Mouse (Mus musculus): ENCODE measurements around the gene Fnip2. TPM values are rescaled to one million over a fixed set of nuclear protein-coding genes. Genes with fewer than 3 reads are reported as not detected.

Fnip2 gene
- polyA plus RNA-seq, 1 experiment from 2014 or later, result 5.7 TPM

DNA sequence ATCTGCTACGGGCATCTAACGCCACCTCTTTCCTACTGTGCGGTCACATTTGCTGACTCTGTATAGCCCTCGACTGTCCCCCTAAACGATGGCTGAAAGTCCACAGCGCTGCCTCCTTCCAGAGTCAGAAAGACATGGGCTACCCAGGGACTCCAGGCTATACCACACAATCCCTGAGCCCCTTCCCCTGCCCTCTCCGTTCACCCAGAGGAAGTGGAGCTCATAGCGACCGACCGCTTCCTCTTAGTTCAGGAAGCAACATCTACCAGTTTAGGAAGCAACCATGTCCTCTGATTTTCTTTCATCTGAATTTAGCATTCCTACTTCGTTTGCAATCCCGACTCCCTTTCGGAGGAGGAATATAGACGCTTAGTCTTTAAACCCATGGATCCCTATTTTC lies 148.7 kb downstream of the Fnip2 start:
- Histone ChIP-seq H3K36me3 (ENCODE audit: control insufficient read depth, insufficient read depth) (no peaks in the 10 kb centered on the region), H3K4me1 (replicated peaks; ENCODE audit: control insufficient read depth, insufficient read depth, low read length) (peaks cover 14% of the 10 kb centered on the region), H3K27me3 (replicated peaks; ENCODE audit: control insufficient read depth, insufficient read depth, low read length) (no peaks in the 10 kb centered on the region), H3K9me3 (ENCODE audit: control insufficient read depth, low read length) (no peaks in the 10 kb centered on the region), H3K9ac (replicated peaks; ENCODE audit: low read depth, low read length) (no peak overlapping the region), H3K27ac (ENCODE audit: low read length) (no peak overlapping the region), H3K4me2 (ENCODE audit: low read length) (no peak overlapping the region), H3K4me3 (replicated peaks; ENCODE audit: low read length) (no peak overlapping the region)
- WGBS, result 87% methylated on average over 14 of the region's 14 CpGs
- no peak for ATAC-seq

DNA sequence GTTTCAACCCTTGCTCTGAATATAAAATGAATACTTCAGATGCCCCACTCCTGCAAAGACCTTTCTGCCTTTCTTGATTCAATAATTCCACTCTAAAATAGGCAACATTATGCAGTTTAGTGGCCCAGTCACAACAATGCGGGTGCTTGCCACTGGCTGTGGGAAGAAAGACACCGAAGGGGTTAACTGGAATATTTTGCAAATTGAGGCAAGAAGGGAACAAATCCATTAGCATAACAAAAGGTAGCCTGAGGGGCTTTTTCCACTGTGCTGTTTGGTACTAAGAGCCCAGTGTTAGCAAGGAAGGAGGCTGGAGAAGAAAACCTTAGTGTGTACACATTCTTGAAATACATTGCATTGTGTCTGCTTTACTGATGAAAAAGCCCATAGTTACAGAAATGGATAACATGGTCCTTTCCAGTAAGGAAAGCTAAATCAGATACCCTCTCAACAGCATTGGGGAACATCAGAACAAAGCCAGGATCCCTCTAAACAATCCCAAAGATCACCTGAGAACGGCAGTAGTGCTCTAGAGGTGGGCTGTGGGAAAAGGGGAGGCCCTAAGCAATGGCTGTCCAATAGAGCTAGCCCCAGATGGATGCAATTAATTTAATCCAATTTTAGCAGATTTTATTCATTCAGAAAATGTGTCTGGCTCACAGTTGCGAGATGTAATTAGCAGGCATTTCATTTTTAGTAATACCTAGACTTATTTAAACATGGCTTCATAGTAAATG lies 150.5 kb downstream of the Fnip2 start:
- Histone ChIP-seq H3K36me3 (ENCODE audit: control insufficient read depth, insufficient read depth) (no peaks in the 10 kb centered on the region), H3K9me3 (ENCODE audit: control insufficient read depth, low read length) (no peaks in the 10 kb centered on the region), H3K27me3 (replicated peaks; ENCODE audit: control insufficient read depth, insufficient read depth, low read length) (no peaks in the 10 kb centered on the region), H3K4me3 (replicated peaks; ENCODE audit: low read length) (no peak overlapping the region), H3K4me1 (replicated peaks; ENCODE audit: control insufficient read depth, insufficient read depth, low read length) (peaks cover 14% of the 10 kb centered on the region), H3K9ac (replicated peaks; ENCODE audit: low read depth, low read length) (no peak overlapping the region), H3K4me2 (ENCODE audit: low read length) (peak overlapping the region; percentile 24), H3K27ac (ENCODE audit: low read length) (peak overlapping the region; percentile 78)
- peak; percentile 92 for ATAC-seq
- WGBS, result 6% methylated on average over 4 of the region's 4 CpGs

DNA sequence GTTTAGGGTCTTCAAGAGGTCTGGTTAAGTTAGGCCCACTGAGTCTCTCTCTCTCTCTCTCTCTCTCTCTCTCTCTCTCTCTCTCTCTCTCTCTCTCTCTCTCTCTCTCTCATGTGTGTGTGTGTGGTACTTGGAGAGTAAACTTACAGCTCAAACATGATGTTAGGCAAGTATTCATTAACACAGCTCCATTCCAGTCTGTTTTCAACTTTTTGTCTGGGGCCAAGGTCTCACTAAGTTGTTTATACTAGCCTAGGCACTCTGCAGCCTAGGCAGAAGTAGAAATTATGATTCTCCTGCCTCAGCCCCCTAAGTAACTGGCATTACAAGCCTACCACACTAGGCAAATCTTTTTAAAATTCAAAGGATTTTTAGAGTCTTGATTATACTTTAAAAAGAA lies 151.7 kb downstream of the Fnip2 start:
- Histone ChIP-seq H3K27ac (ENCODE audit: low read length) (peak overlapping the region; percentile 54; the same call in 1 of the 2 replicates), H3K36me3 (ENCODE audit: control insufficient read depth, insufficient read depth) (no peaks in the 10 kb centered on the region), H3K4me1 (replicated peaks; ENCODE audit: control insufficient read depth, insufficient read depth, low read length) (peaks cover 16% of the 10 kb centered on the region), H3K27me3 (replicated peaks; ENCODE audit: control insufficient read depth, insufficient read depth, low read length) (no peaks in the 10 kb centered on the region), H3K9me3 (ENCODE audit: control insufficient read depth, low read length) (no peaks in the 10 kb centered on the region), H3K9ac (replicated peaks; ENCODE audit: low read depth, low read length) (no peak overlapping the region), H3K4me3 (replicated peaks; ENCODE audit: low read length) (no peak overlapping the region), H3K4me2 (ENCODE audit: low read length) (no peak overlapping the region)
- no peak for ATAC-seq

DNA sequence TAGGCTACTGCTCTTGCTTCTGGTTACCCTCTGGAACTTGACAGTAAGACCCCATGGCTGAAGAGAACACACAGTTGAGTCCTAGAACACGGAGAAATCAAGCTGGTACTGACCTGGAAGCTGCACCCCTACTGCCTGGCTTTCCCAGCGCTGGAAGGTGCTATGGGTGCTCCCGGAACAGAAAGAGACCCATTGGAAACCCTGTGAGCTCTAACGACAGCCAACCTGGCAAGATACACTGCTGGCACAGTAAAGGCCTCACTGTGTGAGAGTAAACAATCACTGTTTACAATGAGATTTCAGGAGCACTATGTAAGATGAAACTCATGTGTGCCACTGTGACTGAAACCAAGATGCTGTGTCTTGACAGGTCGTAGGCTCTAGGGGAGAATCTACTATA lies 152.5 kb downstream of the Fnip2 start:
- H3K36me3 ChIP-seq (ENCODE audit: control insufficient read depth, insufficient read depth), result no peaks in the 10 kb centered on the region
- 75% methylated on average over 5 of the region's 5 CpGs for WGBS
- no peak overlapping the region for H3K4me2 ChIP-seq (ENCODE audit: low read length)
- no peak overlapping the region for H3K9ac ChIP-seq (replicated peaks; ENCODE audit: low read depth, low read length)
- H3K4me3 ChIP-seq (replicated peaks; ENCODE audit: low read length), result no peak overlapping the region
- no peak overlapping the region for H3K27ac ChIP-seq (ENCODE audit: low read length)
- peaks cover 16% of the 10 kb centered on the region for H3K4me1 ChIP-seq (replicated peaks; ENCODE audit: control insufficient read depth, insufficient read depth, low read length)
- no peaks in the 10 kb centered on the region for H3K9me3 ChIP-seq (ENCODE audit: control insufficient read depth, low read length)
- no peak for ATAC-seq
- H3K27me3 ChIP-seq (replicated peaks; ENCODE audit: control insufficient read depth, insufficient read depth, low read length), result no peaks in the 10 kb centered on the region

DNA sequence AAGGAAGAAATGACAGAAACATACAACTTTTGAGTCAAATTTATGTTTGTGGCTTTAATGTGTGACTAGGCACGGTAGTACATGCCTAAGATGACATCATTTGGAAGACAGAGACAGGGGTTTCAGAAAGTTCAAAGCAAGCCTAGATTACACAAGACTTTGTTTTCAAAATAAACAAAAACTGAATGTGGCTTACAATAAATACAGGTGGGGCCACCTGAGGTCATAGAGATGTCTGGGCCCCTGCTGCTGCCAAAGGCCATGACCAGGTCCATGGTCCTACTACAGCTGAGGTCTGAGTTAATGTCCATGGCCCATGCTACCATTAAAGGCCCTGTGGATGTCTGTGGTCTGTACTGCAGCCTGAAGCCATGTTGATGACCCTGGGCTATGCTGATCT lies 154.1 kb downstream of the Fnip2 start:
- Histone ChIP-seq H3K27ac (ENCODE audit: low read length) (no peak overlapping the region), H3K4me2 (ENCODE audit: low read length) (no peak overlapping the region), H3K36me3 (ENCODE audit: control insufficient read depth, insufficient read depth) (no peaks in the 10 kb centered on the region), H3K9ac (replicated peaks; ENCODE audit: low read depth, low read length) (no peak overlapping the region), H3K4me1 (replicated peaks; ENCODE audit: control insufficient read depth, insufficient read depth, low read length) (peaks cover 16% of the 10 kb centered on the region), H3K4me3 (replicated peaks; ENCODE audit: low read length) (no peak overlapping the region), H3K9me3 (ENCODE audit: control insufficient read depth, low read length) (no peaks in the 10 kb centered on the region), H3K27me3 (replicated peaks; ENCODE audit: control insufficient read depth, insufficient read depth, low read length) (no peaks in the 10 kb centered on the region)
- no peak for ATAC-seq
- 83% methylated on average over 1 of the region's 1 CpGs for WGBS

DNA sequence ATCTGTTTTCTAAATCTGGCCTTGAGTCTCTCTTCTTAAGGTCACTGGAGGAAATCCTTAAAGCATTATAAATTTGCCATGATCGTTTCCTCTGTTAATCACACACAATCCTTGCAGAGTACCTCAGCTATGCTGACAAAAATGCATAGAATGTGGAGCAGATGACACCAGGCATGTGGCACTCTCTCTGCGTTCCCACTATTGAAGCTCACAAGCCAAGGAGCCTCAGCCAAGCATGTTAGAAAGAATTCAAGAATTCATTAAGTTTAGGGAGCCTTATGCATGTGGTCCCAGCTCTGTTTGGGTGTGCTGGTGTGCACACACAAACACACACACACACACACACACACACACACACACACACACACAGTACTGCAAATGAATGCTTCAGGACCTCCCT lies 155.9 kb downstream of the Fnip2 start:
- 48% methylated on average over 2 of the region's 2 CpGs for WGBS
- no peaks in the 10 kb centered on the region for H3K9me3 ChIP-seq (ENCODE audit: control insufficient read depth, low read length)
- peak; percentile 27; the same call in 1 of the 2 replicates for ATAC-seq
- no peaks in the 10 kb centered on the region for H3K36me3 ChIP-seq (ENCODE audit: control insufficient read depth, insufficient read depth)
- H3K27ac ChIP-seq (ENCODE audit: low read length), result no peak overlapping the region
- H3K4me3 ChIP-seq (replicated peaks; ENCODE audit: low read length), result no peak overlapping the region
- no peak overlapping the region for H3K9ac ChIP-seq (replicated peaks; ENCODE audit: low read depth, low read length)
- H3K4me1 ChIP-seq (replicated peaks; ENCODE audit: control insufficient read depth, insufficient read depth, low read length), result peaks cover 6% of the 10 kb centered on the region
- H3K4me2 ChIP-seq (ENCODE audit: low read length), result no peak overlapping the region
- no peaks in the 10 kb centered on the region for H3K27me3 ChIP-seq (replicated peaks; ENCODE audit: control insufficient read depth, insufficient read depth, low read length)

DNA sequence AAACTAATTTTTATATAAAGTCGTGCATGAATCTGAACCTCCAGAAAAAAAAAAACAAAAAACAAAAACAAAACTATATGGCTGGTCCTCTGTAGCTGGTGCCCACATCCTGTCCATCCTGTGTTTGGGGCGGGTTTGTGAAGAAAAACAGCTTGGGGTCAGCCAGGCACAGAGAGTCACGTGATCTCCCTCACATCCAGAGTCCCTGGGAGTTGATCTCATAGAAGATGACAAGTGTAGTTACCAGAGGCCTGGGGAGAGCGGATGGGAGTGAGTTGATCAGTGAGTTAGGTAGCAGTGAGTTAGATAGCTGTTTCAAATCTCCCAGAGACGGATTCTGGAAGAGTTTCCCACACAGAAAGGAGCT lies 157.0 kb downstream of the Fnip2 start:
- Histone ChIP-seq H3K4me2 (ENCODE audit: low read length) (no peak overlapping the region), H3K9me3 (ENCODE audit: control insufficient read depth, low read length) (no peaks in the 10 kb centered on the region), H3K27ac (ENCODE audit: low read length) (no peak overlapping the region), H3K4me1 (replicated peaks; ENCODE audit: control insufficient read depth, insufficient read depth, low read length) (peaks cover 2% of the 10 kb centered on the region; the same call in 1 of the 2 replicates), H3K36me3 (ENCODE audit: control insufficient read depth, insufficient read depth) (no peaks in the 10 kb centered on the region), H3K4me3 (replicated peaks; ENCODE audit: low read length) (no peak overlapping the region), H3K27me3 (replicated peaks; ENCODE audit: control insufficient read depth, insufficient read depth, low read length) (no peaks in the 10 kb centered on the region), H3K9ac (replicated peaks; ENCODE audit: low read depth, low read length) (no peak overlapping the region)
- WGBS, result 39% methylated on average over 5 of the region's 5 CpGs
- ATAC-seq, result no peak

DNA sequence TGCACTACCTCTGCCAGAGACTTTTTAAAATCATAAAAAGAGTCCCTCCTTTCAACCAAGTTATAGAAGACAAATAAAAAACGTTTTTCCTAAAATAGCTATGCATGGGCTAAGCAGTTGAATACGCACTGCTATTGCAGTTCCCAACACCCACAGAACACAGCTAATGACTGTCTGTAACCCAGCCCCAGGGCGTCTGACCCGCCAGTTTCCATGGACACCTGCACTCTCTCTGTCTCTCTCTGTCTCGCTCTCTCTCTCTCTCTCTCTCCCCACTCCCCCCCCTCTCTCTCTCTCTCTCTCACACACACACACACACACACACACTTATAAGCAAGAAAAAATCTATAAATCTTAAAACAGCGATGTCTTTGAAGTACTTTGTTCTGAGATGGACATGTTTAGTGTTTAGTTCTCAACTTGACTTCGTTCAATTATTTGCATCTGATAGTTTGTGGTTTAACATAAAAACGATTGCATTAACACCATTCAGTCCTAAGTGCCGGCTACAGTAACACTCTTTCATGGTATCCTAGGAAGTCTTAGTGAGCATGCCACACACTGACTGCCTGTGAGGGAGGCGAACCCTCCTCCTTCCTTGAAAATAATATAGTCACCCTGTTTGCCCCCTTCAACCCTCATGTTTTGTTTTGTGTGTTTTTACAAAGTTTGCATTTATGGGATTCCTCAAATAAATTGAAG lies 157.5 kb downstream of the Fnip2 start:
- Histone ChIP-seq H3K27me3 (replicated peaks; ENCODE audit: control insufficient read depth, insufficient read depth, low read length) (no peaks in the 10 kb centered on the region), H3K4me3 (replicated peaks; ENCODE audit: low read length) (no peak overlapping the region), H3K36me3 (ENCODE audit: control insufficient read depth, insufficient read depth) (no peaks in the 10 kb centered on the region), H3K4me2 (ENCODE audit: low read length) (no peak overlapping the region), H3K4me1 (replicated peaks; ENCODE audit: control insufficient read depth, insufficient read depth, low read length) (peaks cover 2% of the 10 kb centered on the region; the same call in 1 of the 2 replicates), H3K9ac (replicated peaks; ENCODE audit: low read depth, low read length) (no peak overlapping the region), H3K9me3 (ENCODE audit: control insufficient read depth, low read length) (no peaks in the 10 kb centered on the region), H3K27ac (ENCODE audit: low read length) (no peak overlapping the region)
- WGBS, result 13% methylated on average over 10 of the region's 10 CpGs
- ATAC-seq, result peak; percentile 69

DNA sequence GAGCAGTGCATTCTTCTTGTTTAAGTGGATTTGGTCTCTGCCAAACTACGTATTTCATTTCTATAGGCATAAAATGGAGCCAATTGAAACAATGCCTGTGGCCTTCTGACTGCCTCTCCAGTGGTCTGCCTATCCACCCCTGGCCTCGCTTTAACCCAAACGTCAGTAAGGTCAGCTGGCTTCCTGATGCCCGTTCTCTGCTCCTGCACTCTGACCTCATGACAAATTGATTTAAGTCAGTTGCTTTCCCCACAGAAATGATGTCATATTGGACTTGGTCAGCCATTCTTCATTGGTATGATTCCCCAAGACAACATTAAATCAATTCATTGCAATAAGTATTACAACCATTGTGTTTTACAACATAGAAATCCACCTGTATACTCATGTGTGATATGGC lies 159.1 kb downstream of the Fnip2 start:
- H3K4me1 ChIP-seq (replicated peaks; ENCODE audit: control insufficient read depth, insufficient read depth, low read length), result peaks cover 2% of the 10 kb centered on the region; the same call in 1 of the 2 replicates
- H3K27ac ChIP-seq (ENCODE audit: low read length), result no peak overlapping the region
- H3K4me3 ChIP-seq (replicated peaks; ENCODE audit: low read length), result no peak overlapping the region
- 71% methylated on average over 4 of the region's 4 CpGs for WGBS
- no peaks in the 10 kb centered on the region for H3K9me3 ChIP-seq (ENCODE audit: control insufficient read depth, low read length)
- no peak overlapping the region for H3K4me2 ChIP-seq (ENCODE audit: low read length)
- H3K27me3 ChIP-seq (replicated peaks; ENCODE audit: control insufficient read depth, insufficient read depth, low read length), result no peaks in the 10 kb centered on the region
- H3K36me3 ChIP-seq (ENCODE audit: control insufficient read depth, insufficient read depth), result no peaks in the 10 kb centered on the region
- H3K9ac ChIP-seq (replicated peaks; ENCODE audit: low read depth, low read length), result no peak overlapping the region
- no peak for ATAC-seq
